Mouse (Mus musculus): Measurements from ENCODE around the gene Musk.

DNA sequence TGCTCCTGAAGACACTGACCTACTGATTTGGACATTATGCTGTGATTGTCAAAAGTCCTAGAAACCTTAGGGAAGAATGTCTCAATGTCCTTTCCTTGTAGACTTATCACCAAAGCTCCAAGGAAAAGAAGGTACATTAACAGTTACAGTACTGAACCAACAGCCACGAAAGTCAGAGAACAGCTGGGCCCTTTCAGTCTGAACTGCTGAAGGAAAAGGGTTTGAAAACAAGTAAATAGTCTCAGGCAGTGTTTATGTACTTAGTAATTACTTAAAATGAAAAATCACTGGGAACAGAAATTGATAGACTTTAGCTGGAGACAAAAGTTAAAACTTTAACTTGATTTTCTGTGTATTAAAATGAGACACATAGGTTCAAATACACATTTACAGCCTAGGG is 27.6 kb downstream of the Musk start:
- TF ChIP-seq POLR2A (IDR thresholded peaks at IDR 0.05; ENCODE audit: borderline replicate concordance, insufficient read depth, low read length) = no peak
- TF ChIP-seq CTCF (IDR thresholded peaks at IDR 0.05; ENCODE audit: borderline replicate concordance, insufficient read depth, low read depth, low read length) = no peak
